Mouse (Mus musculus) G1E (cell line): ENCODE results near the gene Acox3. TPM values are rescaled to one million over a fixed set of nuclear protein-coding genes. Genes with fewer than 3 reads are reported as not detected.
"Not testable (repeated sequence)": the region's sequence is repeated elsewhere in the genome, so short reads cannot be mapped to it uniquely, and the experiment has no call there.

Source experiments
- ATAC-seq: 2 replicates; pipeline ENCODE4 v1.8.0; 2016; ENCODE audit warnings: mild to moderate bottlenecking; ENCODE audit not compliant: insufficient number of reproducible peaks, poor library complexity, low FRiP score, severe bottlenecking; ENCODE audit errors: extremely low read depth
- DNase-seq: peaks from one replicate; pipeline ENCODE4 v3.0.0; 2012; ENCODE audit warnings: low spot score
- H3K27me3 ChIP-seq: 2 replicates; pipeline ENCODE4 v1.6.1; 2012; ENCODE audit warnings: mild to moderate bottlenecking, low read length, inconsistent platforms; ENCODE audit not compliant: insufficient read depth
- H3K36me3 ChIP-seq: replicated peaks from 2 replicates; pipeline ENCODE3; 2012; ENCODE audit warnings: mild to moderate bottlenecking, inconsistent platforms
- H3K4me1 ChIP-seq: 2 replicates; pipeline ENCODE4 v1.6.1; 2012; ENCODE audit warnings: low read depth, low read length, inconsistent platforms, mixed read lengths; ENCODE audit not compliant: insufficient read depth
- H3K4me3 ChIP-seq: 2 replicates; pipeline ENCODE4 v1.5.1; 2012; ENCODE audit warnings: low read depth, mild to moderate bottlenecking, inconsistent platforms, low read length, moderate library complexity, mixed read lengths
- H3K9me3 ChIP-seq: replicated peaks from 2 replicates; pipeline ENCODE4 v1.6.1; 2012; ENCODE audit warnings: inconsistent platforms
- CTCF ChIP-seq: IDR thresholded peaks from 2 replicates; pipeline ENCODE4 v1.5.1; 2012; ENCODE audit warnings: low read depth, low read length, inconsistent platforms, mixed read lengths
- GATA1 ChIP-seq: IDR thresholded peaks from 2 replicates; pipeline ENCODE4 v1.6.1; 2012; ENCODE audit warnings: borderline replicate concordance, low read length, inconsistent platforms, mixed read lengths
- GATA2 ChIP-seq: IDR thresholded peaks from 2 replicates; pipeline ENCODE4 v1.6.1; 2012; ENCODE audit warnings: low read depth, low read length, inconsistent platforms, borderline replicate concordance
- POLR2AphosphoS5 ChIP-seq: IDR thresholded peaks from 2 replicates; pipeline ENCODE4 v1.6.1; 2012; ENCODE audit warnings: low read depth, low read length, inconsistent platforms; ENCODE audit not compliant: insufficient replicate concordance
- TAL1 ChIP-seq: conservative IDR thresholded peaks from 2 replicates; pipeline ENCODE4 v1.6.1; 2012; ENCODE audit warnings: low read depth, low read length, inconsistent platforms, mixed read lengths
- polyA plus RNA-seq: library from polyadenylated mRNA; stranded (reverse); fragments of >175 nt; gene quantifications from 2 replicates; pipeline ENCODE4 v1.2.3, GENCODE M21; 2012
- total RNA-seq, 2 experiments: library from RNA; stranded (forward) in 1 of 2; stranded (reverse) in 1 of 2; fragments of 200-1000 nt in 1 of 2; fragments of >200 nt in 1 of 2; fragmentation: Nextera tagmentation in 1 of 2; gene quantifications; 2 replicates each; pipeline ENCODE4 v1.2.3; 2014 to 2017

Acox3 gene
- total and polyA plus RNA-seq, 3 experiments: 8.5 to 51.8 (median 41.2) TPM

DNA sequence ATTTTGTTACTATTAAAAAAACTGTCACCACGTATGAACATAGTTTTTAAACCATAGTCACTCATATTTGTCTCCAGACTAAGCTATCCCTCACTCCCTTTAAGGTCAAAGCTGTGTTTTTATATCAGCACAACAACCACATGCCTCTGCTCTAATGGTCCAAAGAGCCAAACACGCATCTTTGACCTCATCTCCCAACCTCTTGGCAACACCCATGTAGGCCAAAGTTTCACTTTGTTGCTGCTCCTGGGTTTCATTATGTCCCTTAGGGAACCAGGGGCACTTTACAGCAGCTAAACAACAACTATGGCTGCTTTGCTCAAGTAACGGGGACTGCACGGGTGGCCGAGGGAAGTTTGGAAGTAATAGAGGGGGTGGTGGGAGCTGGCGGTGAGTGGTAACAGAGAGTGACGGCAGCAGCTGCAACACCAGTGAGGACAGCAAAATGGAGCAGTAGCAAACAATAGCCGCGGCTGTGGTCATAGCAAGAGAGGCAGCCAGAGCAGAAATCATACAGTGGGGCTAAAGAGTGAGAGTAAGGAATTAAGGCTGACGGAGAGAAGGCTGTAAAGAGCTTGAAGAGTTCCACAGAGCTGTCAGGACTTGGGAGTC, 6.3 kb upstream of the Acox3 start:
- Histone ChIP-seq H3K36me3 (peaks cover 27% of the 10 kb centered on the region), H3K4me3 (no peak overlapping the region), H3K9me3 (no peaks in the 10 kb centered on the region), H3K27me3 (no peaks in the 10 kb centered on the region; the same call in 1 of the 2 replicates), H3K4me1 (peaks cover 36% of the 10 kb centered on the region)
- DNase-seq (no peak), ATAC-seq (no peak)
- TF ChIP-seq CTCF (no peak), GATA1 (no peak), POLR2AphosphoS5 (no peak), TAL1 (no peak), GATA2 (no peak)

DNA sequence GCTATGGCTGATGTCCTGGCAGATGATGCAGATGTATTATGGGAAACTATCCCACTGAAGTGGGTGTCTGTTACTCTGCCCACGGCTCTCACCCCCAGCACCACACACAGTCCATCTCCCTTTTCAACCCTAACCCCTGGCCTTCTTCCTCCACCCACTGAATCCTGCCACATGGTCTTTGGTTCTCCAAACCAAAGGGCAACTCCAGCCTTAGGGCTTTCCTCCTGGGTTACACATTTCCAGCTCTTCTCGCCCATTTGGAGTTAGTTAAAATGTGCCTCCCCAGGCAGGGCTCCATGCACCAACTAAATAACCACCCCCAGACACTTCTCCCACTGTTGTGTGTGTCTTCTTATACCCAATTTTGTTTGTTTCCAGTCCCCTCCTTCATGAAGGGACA, 4.4 kb upstream of the Acox3 start:
- Histone ChIP-seq H3K4me1 (peaks cover 35% of the 10 kb centered on the region), H3K9me3 (no peaks in the 10 kb centered on the region), H3K4me3 (no peak overlapping the region), H3K27me3 (no peaks in the 10 kb centered on the region; the same call in 1 of the 2 replicates), H3K36me3 (peaks cover 8% of the 10 kb centered on the region)
- DNase-seq (no peak), ATAC-seq (no peak)
- no peak for TF ChIP-seq GATA2
- no peak for TF ChIP-seq POLR2AphosphoS5
- no peak for TF ChIP-seq GATA1
- TF ChIP-seq CTCF: no peak

- Histone ChIP-seq H3K9me3 (no peaks in the 10 kb centered on the region), H3K4me1 (peaks cover 35% of the 10 kb centered on the region), H3K4me3 (no peak overlapping the region), H3K36me3 (no peaks in the 10 kb centered on the region), H3K27me3 (no peaks in the 10 kb centered on the region; the same call in 1 of the 2 replicates)
- TF ChIP-seq CTCF (no peak), TAL1 (no peak), GATA1 (no peak)
- DNase-seq: no peak
- ATAC-seq: no peak
Measured at GRCm38 (mm10) chr5:35579247-35579893, 3.5 kb upstream of the Acox3 start.

- no peak for ATAC-seq
- Histone ChIP-seq H3K27me3 (no peaks in the 10 kb centered on the region; the same call in 1 of the 2 replicates), H3K9me3 (no peaks in the 10 kb centered on the region), H3K4me1 (peaks cover 34% of the 10 kb centered on the region), H3K4me3 (no peak overlapping the region), H3K36me3 (peaks cover 7% of the 10 kb centered on the region)
- TF ChIP-seq POLR2AphosphoS5 (no peak), GATA1 (no peak), TAL1 (no peak), GATA2 (no peak), CTCF (no peak)
- no peak for DNase-seq
Measured at GRCm38 (mm10) chr5:35580156-35580922, 2.5 kb upstream of the Acox3 start.

- H3K4me1 ChIP-seq: peaks cover 32% of the 10 kb centered on the region
- TF ChIP-seq GATA2 (no peak), POLR2AphosphoS5 (no peak), GATA1 (no peak), CTCF (no peak), TAL1 (no peak)
- no peaks in the 10 kb centered on the region for H3K9me3 ChIP-seq
- peak overlapping the region; percentile 79 for H3K4me3 ChIP-seq
- H3K27me3 ChIP-seq: no peaks in the 10 kb centered on the region; the same call in 1 of the 2 replicates
- ATAC-seq (no peak), DNase-seq (no peak)
- peaks cover 35% of the 10 kb centered on the region for H3K36me3 ChIP-seq
Measured at GRCm38 (mm10) chr5:35583221-35583783, 462 bp downstream of the Acox3 start.

DNA sequence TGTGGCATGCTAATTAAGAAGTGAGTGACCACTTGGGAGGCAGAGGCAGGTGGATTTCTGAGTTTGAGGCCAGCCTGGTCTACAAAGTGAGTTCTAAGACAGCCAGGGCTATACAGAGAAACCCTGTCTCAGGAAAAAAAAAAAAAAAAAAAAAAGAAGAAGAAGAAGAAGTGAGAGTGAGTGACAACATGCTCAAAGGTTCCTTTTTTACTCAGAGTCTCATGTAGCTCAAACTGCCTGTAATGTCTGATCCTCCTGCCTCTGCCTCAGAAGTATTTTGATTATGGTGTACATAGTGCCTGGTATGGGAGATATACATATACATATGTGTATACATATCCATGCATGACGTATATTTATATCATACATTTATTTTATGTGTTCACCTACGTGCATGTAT, 1.4 kb downstream of the Acox3 start:
- Histone ChIP-seq H3K36me3 (peaks cover 44% of the 10 kb centered on the region), H3K4me1 (peaks cover 32% of the 10 kb centered on the region)
- not testable (repeated sequence) for H3K4me3 ChIP-seq, DNase-seq, H3K27me3 ChIP-seq, H3K9me3 ChIP-seq, ATAC-seq
